Mouse (Mus musculus): ENCODE results near the gene Spred2. TPM values are rescaled to one million over a fixed set of nuclear protein-coding genes. Genes with fewer than 3 reads are reported as not detected.

Gene Spred2
- total RNA-seq, 4 experiments from 2014 or later = 79.4 to 96.5 (median 88.6) TPM

DNA sequence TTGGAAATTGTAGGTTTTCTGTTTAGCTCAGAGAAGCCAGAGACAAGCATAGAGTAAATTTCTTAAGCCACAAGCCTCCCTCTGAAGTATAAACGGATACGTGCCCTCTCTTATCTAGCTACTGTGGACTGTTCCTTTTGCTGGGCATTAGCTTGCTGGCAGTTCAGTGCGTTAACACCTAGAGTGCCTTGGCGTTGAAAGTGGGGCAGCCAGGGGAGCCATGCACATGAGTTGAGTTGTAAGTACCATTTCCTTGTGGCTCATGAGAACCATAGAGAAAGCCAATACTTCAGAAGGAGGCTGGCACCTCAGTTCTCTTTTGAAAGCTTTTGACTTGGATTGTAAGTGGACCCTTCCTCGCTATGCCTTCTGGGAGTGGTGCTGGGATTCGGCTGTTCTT is 58.6 kb downstream of the Spred2 start:
- DNase-seq (ENCODE audit: low spot score in 2 of 2) = no peak

DNA sequence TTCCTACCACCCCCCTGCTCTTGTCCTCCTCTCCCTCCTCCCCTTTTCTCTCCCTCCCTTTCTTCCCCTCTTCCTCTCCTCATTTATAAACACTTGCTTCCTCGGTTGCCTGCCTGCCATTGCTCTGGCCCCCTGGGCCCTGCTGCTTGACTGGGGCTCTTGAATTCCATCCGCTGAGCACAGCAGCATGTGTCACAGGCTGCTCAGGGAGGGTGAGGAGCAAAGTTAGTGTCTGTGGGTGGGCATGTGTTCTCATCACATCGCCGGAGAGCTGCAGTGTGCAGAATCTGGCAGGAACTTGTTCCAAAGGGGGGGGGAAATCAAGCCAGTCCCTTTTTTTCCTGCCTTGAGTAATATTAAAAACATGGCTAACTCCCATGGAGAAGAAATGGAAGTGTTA is 59.1 kb downstream of the Spred2 start:
- peak in 1 of 2 experiments; percentile 47 for DNase-seq (ENCODE audit: low spot score in 2 of 2)

DNA sequence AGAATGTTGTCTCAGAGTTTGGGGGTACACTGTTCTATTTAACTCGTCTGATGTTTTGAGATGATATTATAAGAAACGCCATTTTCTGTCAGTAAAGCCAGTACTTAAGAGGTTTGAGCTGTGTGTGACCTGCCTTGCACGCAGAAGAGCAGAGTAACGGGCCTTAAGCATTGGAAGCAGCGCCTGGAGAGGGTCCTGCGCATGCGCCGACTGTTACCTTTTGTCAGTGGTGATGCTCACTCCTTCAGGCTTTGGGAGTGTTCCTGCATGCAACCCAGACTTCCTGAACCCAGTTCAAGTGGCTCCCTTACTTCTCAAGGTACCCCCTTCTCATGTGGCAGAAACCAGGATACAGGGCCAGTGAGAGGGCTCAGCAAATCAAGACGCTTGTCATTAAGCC is 59.9 kb downstream of the Spred2 start:
- DNase-seq (ENCODE audit: low spot score in 2 of 2) = no peak

DNA sequence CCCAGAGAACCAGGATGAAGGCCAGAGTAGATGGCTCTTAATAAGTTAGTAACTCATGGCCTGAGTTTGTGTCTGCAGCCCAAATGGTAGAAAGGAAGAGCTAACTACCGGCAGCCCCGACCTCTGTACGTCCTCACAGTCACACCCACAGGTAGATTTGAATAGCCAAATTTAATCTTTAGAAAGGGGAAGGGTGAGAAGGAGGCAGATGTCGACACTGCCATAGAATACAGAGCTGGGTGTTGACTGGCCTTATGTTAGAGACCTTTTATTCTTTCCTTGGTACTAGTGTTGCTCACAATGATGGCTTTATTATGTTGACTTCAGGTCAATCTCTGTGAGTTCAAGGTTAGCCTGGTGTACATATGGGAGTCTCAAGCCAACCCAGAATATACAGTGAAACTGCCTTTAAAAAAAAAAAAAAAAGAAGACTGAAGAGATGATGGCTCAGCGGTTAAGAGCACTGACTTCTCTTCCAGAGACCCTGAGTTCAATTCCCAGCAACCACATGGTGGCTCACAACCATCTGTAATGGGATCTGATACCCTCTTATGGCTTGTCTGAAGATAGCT is 61.2 kb downstream of the Spred2 start:
- DNase-seq (ENCODE audit: low spot score in 2 of 2) = no peak

DNA sequence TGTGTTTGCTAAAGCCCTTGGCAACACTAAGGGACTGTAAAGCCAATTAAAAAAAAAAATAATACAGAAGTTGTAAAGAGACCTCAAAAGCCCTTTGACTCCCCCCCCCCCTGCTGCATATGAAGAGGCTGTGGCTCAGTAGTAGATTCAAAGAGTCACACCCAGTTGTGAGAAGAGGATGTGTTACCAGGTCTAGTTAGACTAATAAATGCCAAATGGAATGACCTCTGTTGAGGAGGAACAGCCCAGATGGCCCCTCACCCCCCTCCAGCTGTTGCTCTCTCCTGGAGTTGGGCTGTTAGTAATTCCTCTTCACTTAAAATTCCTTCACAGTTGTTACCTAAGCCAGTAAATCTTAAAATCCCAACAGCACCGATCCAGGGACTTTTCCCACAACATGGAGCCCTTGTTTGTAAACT is 62.3 kb downstream of the Spred2 start:
- DNase-seq (ENCODE audit: low spot score in 2 of 2) = no peak

DNA sequence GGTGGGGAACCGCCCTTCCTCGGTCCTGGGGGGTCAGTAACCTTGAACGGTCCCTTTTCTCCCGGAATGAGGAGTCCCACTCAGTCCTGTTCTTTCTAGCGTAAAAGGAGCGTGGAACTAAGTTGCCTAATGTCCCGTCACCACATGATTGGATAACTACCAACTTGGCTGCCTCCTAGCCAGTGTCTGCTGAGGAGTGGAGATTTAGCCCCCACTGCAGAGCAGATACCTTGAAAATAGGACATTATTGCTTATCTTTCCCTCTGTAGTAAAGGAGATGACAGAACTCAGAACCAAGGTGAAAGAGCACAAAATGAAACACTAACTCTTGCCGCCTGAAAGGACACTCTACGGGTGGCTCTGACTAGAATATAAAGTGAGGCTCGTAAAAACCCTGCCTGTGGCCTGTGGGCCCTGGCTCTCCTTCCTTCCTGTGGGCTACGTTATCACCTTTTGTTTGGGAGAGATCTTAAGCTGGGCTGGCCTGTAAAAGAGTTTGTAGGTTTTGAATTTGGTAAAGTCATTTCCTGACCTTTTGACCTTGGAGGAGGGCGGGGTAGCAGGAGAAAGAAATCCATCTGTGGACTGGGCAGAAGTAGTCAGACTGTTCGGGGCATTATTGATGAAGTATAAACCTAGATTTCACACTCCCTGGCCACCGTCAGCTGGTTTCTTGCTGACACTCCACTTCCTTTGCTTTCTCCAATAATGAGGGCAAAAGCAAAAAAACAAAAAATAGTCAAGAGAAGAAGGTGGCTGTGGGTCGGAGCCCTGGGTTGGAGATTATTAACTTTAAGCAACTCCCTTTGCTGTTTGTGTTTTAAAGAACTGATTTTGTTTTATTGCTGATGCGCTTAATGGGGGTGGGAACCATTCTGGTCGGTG is 62.9 kb downstream of the Spred2 start:
- no peak for DNase-seq (ENCODE audit: low spot score in 2 of 2)

DNA sequence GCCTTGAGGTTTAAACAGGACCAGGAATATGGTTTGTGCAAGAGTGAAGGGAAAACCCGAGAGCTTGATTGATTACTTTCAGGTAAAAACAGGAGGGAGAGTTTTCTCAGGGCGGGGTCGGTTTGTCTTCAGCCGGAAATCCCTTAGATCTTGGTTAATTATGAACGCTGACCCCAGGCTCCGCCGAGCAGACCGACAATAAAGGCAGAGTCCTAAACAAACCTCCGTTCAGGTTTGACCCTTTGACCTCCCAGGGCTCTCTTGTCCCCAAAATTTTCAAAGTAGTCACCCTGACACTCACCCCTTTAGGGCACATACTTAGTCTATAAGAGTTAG is 63.5 kb downstream of the Spred2 start:
- no peak for DNase-seq (ENCODE audit: low spot score in 2 of 2)

DNA sequence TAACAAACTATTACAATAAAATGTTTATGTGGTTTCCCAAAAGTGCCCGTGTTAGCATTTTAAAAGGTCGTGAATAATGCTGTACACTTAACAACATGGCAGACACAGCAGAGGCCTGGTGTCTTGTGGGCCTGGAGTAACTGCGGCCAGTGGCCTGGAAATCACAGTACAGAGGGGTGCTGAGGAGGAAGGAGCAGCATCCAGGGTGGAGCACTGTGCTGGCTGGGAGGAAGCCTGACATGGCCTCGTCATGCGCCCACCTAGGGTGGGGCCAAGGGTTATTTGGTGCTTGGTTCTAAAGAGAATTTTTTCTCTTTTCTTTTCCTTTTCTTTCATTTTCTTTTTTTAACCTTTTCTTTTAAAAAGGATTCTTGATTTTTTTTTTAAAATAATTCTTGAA is 64.0 kb downstream of the Spred2 start:
- no peak for DNase-seq (ENCODE audit: low spot score in 2 of 2)

DNA sequence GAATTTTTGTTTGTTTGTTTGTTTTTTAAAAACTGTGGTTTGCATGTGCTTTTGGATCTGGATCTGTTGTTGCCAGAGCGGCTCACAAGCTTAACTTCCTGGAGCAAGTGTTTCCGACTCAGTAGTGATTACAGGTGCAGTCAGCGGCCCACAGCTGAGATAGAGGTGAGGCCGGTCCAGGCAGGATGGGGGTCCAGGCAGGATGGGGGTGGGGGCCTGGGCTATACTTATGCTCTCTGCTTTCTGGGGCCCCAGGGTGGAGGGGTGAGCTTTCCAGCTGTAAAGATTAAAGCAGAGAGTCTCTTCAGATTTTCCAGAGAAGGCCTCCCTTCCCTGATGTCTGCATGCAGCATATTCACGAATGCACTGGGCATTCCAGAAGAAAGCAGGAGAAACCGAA is 64.5 kb downstream of the Spred2 start:
- DNase-seq (ENCODE audit: low spot score in 2 of 2) = no peak

DNA sequence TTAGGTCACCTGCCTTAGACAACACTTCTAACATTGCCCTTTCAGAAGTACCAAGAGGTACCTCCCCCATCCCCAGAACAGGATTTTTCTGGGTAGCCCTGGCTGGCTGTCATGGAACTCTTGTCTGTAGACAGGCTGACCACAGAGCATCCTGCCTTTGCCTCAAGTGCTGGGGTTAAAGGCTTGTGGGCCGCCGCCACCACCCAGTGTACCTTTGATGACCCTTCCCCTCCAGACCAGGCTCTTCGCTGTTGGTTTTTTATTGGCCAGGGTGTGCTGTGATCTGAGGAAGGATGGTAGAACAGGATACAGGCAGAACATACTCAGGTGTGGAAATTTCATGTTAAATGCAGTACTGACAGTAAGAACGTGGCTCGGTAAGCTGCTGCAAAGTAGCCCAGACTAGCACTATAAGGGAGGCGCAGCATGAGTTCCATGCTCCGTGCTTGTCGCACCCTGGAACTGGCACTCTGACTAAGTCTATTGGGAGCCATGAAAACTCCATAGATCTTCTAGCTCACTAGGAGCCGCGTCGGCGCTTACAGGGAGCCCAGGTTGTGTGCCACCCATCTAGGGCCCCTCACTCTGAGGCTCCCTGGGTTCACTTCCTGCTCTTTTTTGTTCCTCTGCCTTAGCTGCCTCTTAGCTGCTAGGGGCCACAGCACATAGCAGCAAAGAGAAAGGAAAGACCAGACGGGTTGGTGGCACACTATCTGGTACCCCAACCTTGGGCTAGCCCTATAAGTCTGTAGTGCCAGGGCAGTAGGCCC is 65.2 kb downstream of the Spred2 start:
- no peak for DNase-seq (ENCODE audit: low spot score in 2 of 2)

DNA sequence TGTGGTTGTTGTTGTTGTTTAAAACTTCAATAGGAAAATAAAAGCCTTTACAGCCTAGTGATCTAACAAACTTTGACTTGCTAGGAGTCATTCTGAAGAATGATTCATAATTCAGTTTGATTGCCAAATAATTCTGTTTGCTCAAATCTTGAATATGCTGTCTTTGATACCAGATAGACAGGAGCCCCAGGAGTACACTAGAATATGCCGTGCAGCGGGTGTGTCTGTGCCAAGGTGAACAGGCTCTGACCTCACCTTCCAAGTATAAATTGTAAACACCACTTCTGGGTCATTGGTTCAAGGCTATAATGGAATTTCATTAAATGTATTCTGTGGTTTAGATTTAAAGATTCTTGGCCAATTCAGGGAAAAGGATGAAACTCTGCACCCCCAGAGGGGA is 66.6 kb downstream of the Spred2 start:
- DNase-seq (ENCODE audit: low spot score in 2 of 2) = no peak

DNA sequence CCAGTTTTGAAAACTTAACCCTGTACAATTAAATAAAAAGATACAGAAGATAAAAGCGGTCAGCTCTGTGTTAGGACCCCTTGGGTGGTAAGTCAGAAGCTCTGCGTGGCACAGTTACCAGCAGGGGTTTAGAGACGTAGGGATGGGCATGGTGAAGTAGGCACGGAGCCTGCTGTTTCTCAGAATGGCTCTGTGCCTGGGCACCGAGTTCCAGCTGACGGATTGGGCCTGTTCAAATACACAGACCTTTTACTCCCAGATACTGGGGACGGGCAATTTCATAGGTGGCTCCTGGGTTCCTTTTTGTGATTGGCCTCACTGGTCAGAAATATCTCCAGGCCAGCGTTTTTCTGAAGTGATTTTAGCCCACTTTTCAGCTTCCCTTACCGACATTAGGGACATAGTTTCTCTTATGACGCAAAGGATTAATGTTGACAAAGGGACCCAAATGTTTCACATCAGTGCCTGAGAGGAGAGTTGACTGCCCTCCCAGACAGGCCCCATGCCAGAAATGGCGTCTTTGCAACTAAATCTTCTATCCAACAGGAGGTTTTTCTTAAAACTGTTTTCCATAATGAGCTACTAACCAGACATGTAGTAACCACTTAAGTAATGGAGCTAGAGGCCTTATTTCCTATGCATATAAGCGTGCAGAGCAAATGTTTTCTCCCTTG is 67.3 kb downstream of the Spred2 start:
- no peak for DNase-seq (ENCODE audit: low spot score in 2 of 2)

DNA sequence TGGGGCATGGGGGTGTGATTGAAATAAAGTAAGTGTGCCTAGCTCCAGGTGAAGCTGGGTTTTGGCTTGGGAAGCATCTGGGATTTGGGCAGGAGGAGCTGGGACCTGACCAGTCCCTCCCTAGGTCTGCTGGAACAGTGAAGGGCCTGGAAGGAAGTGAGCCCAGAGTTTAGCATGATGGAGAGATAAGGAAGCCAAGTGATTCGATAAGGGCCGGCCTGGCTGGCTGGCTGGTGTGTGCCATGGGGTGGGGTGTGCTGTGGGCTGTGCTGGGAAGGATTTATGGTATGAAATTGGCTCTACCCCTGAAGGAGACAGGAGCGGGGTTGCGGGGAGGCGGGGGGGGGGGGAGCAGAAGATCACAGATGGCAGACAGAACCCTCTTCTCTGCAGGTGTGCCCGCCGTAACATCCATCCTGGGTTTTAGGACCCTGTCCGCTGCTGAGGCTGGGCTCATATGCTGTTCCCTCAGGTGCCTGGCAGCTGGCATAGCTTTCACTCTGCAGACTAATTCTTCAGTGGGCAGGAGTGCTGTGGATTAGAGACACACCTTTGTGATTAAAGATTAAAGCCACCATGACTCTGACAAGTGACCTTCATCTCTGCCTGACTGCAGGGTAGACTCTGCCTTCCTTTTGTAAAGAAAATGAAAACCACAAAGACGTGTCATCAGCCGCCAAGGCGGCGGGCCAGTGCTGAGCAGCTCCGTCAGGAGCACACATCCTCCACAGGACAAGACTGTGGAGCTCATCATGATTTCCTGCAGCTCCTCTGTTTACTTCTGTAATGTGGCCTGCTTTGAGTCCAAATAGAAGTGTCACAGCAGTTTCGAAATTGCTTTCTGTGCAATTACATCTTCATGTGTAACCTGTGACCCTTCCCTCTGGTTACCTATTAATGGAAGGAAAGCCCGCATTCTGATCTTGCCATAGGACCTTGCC is 68.4 kb downstream of the Spred2 start:
- no peak for DNase-seq (ENCODE audit: low spot score in 2 of 2)

DNA sequence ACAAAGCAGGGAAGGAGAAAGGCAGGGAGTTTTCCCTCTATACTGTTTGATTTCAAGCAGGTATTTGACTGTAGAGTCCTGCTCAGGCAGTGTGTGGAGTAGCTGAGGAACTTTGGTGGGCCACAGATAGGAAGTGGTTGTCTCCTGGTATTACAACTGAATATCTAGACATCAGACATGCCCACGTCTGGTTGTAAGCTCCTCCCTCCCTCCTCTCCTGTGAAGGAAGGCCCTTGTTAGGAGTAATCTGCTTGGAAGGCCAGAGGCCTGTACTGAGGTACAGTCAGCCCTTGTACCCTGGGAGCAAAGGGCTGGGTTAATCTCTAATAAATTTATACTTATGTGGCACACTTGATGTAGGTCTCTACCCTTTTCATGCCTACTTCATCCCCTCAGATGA is 69.6 kb downstream of the Spred2 start:
- DNase-seq (ENCODE audit: low spot score in 2 of 2) = no peak

DNA sequence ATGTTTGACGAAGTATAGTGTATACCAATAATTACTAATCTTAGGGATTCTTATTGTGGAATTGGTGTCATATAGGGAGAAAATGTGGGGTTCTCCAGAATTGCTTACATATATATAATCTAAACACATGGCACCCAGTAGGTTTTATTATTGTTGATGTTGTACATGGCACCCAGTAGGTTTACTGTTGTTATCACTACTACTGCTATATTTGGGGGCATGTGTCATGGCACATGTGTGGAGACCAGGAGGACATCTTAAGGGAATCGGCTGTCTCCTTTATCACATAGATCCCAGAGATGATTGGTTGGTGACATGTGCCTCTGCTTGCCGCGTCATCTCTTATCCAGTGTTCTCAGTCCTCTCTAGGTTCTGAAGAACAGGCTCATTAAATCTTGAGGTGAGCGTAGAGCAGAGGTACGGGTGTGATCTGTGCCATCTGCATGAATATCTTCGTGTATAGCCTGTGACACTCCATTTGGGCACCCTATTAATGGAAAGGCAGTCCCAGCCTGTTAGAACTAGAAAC is 70.2 kb downstream of the Spred2 start:
- no peak for DNase-seq (ENCODE audit: low spot score in 2 of 2)

DNA sequence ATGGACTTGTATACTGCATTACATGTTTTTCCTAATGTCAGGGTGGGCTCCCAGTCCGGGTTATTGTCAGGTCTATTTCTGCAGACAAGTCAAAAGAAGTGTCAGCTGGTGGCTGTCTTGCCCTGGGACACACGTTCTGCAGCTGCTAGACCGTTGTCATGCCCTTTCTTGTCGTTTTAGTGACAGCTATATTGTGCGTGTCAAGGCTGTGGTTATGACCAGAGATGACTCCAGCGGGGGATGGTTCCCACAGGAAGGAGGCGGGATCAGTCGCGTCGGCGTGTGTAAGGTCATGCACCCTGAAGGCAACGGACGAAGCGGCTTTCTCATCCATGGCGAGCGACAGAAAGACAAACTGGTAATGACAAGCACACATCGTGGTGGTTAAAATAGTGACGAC is 73.8 kb downstream of the Spred2 start:
- DNase-seq (ENCODE audit: low spot score in 2 of 2) = no peak

DNA sequence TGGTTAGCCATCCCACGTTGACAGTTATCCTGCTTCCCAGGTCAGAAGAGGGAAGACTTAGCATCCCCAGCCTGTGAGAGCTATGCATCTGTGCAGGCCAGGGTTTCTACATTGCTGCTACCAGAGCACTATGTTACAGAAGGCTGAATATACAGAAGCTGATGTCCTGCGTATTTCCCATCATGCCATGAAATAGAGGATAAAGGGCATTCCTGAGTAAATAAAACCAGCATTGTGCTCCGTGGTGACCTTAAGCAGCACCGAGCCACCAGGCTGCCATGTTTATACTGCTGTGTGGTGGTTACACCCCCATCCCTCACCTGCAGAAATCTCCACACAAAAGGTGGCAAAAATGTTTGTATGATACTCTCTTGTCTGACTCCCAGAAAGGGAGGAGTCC is 78.7 kb downstream of the Spred2 start:
- DNase-seq (ENCODE audit: low spot score in 2 of 2) = no peak

DNA sequence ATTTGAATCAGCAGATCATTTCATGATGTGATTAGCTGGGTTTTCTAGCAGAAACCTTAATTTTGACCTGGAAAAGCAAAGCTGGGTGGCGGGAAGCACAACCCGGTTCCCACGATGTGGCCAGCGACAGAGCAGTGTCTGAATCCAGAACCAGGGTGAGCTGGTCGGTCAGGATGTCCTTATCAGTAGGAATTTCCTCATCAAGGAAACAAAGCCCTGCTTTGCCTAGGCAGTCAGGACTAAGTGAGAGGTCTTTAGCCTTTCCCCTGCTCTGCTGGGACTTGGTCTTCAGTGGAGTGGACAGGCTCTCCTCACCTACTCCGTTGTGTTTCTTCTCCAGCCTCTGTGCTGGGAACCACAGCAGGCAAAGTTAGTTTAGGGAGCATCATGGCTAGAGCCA is 83.5 kb downstream of the Spred2 start:
- DNase-seq (ENCODE audit: low spot score in 2 of 2) = no peak

DNA sequence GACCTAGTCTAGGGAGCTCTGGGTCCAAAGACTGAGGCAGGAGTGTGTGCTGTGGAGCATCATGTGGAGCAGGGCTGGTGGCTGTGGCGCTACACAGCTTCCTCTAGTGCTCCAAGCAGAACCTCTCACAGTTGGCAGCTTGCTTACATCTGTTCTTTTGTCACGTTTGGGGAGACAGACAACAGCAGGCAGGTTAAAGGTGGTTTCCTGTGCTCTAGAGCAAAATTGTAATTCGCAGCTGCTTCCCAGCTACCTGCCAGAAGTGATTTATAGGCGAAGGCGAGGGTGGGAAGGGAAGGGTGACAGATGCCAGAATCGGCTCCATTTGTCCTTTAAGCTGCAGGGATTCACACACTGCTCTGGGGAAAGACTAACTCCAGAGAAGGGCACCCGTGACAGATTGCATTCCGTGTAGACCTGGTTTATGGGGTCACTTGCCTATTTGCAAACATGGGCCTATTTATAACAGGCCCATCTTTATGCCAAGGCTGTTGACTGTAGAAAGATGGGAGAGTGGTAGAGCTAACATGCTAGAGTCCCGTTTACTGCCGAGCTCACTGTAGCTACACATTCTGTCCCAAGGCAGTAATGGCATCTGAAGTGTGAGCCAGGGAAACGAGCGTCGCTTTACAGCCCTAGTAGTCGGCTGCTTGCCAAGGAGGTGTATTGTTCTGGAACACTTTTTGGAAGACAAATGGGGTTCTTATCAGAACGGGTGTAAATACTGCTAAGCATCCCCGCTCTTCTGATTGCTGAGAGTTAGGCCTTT is 87.2 kb downstream of the Spred2 start:
- no peak for DNase-seq (ENCODE audit: low spot score in 2 of 2)

DNA sequence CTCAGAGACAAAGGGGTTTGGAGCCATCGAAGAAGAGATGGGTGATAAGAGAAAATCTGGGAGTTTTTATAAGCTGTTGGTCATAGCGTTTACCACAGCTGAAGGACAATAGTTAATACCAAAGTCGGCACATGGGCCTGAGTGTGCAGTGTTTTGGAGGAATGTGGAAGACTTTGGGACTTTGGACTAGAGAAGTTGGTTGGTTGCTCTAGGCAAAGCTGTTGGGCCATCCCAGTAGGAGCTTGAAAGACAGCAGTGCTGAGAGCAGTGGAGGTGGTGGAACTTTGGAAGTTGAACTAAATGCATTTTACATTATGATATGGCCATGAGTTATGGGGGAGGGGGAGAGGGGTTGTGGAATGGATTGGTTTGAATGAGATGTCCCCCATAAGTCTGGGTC is 89.2 kb downstream of the Spred2 start:
- no peak for DNase-seq (ENCODE audit: low spot score in 2 of 2)

All from layer of hippocampus, adult 8-10 months (tissue).